Mouse (Mus musculus) hindbrain, embryonic 10.5 days (tissue): ENCODE data around the gene Mex3d. TPM values are rescaled to one million over a fixed set of nuclear protein-coding genes. Genes with fewer than 3 reads are reported as not detected.

Source experiments
- DNase-seq: peaks from one replicate; pipeline ENCODE4 v3.0.0-alpha.2; 2017; ENCODE audit warnings: low spot score
- H3K27ac ChIP-seq: fragments of 300-500 bp; sonication (generic); 2 replicates; pipeline ENCODE4 v1.5.1; 2016; ENCODE audit warnings: mild to moderate bottlenecking, moderate library complexity
- H3K27me3 ChIP-seq: fragments of 300-500 bp; sonication (generic); 2 replicates; pipeline ENCODE4 v1.6.1; 2016; ENCODE audit warnings: mild to moderate bottlenecking; ENCODE audit not compliant: poor library complexity, insufficient read depth, severe bottlenecking
- H3K36me3 ChIP-seq: fragments of 300-500 bp; sonication (generic); 2 replicates; pipeline ENCODE4 v1.6.1; 2016; ENCODE audit warnings: mild to moderate bottlenecking, moderate library complexity
- H3K4me1 ChIP-seq: fragments of 300-500 bp; sonication (generic); replicated peaks from 2 replicates; pipeline ENCODE4 v1.6.1; 2016; ENCODE audit warnings: mild to moderate bottlenecking
- H3K4me3 ChIP-seq: fragments of 300-500 bp; sonication (generic); 2 replicates; pipeline ENCODE4 v1.5.1; 2016; ENCODE audit warnings: mild to moderate bottlenecking, moderate library complexity
- H3K9me3 ChIP-seq: fragments of 300-500 bp; sonication (generic); 2 replicates; pipeline ENCODE4 v1.6.1; 2016; ENCODE audit warnings: mild to moderate bottlenecking, moderate library complexity
- WGBS: fragments of 180-500 bp; shearing (Covaris S2); methylation state at CpG from one replicate; pipeline ENCODE4 v1.1.7; 2016; 5-methylcytosine and 5-hydroxymethylcytosine counted together
- polyA plus RNA-seq: library from polyadenylated mRNA; unstranded; fragments of >200 nt; fragmentation: Nextera tagmentation; extraction: Ambion mirVana; gene quantifications from 2 replicates; pipeline ENCODE4 v1.2.1, GENCODE M21; 2016

The Mex3d gene
- polyA plus RNA-seq, 1 experiment from 2014 or later, result 8.8 TPM

DNA sequence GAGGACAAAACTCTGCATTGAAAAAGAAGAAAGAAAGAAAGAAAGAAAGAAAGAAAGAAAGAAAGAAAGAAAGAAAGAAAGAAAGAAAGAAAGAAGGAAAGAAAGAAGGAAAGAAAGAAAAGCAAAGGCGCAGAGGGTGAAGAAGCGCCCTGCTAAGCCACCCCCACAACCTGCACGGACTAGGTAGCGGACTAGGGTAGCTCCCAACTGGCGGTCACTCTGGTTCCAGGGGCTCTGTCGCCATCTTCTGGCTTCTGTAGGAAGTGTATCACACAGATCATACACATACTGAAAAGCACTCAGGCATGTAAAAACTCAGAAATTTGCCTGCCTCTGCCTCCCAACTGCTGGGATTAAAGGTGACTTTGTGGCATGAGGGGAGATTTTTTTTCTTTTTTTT is 13.4 kb downstream of the Mex3d start:
- Histone ChIP-seq H3K9me3 (no peaks in the 10 kb centered on the region), H3K4me1 (peaks cover 21% of the 10 kb centered on the region), H3K4me3 (no peak overlapping the region), H3K27me3 (peaks cover 8% of the 10 kb centered on the region; the same call in 1 of the 2 replicates), H3K36me3 (peaks cover under 1% of the 10 kb centered on the region; the same call in 1 of the 2 replicates), H3K27ac (no peak overlapping the region)
- WGBS, result 22% methylated on average over 6 of the region's 6 CpGs
- peak; percentile 65 for DNase-seq

DNA sequence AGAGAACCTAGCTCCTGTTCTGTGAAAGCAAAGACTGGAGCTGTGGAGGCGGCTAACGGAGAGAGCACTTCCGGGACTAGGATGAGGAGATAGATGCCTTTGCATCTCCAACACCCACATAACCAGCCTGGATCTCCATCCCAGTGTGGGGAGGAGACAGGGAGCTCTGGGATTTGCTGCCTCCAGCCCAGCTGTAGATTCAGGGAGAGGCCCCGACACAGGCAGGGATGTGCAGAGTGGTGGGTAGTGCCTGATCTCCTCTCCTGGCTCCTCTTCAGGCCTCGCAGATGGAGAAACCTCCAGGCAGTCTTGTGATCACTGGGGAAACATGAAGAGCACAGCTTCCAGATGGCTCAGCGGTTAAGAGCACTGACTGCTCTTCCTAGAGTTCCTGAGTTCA is 14.8 kb downstream of the Mex3d start:
- Histone ChIP-seq H3K27ac (no peak overlapping the region), H3K36me3 (no peaks in the 10 kb centered on the region), H3K4me1 (peaks cover 18% of the 10 kb centered on the region), H3K9me3 (peaks cover 5% of the 10 kb centered on the region; the same call in 1 of the 2 replicates), H3K27me3 (peaks cover 15% of the 10 kb centered on the region), H3K4me3 (no peak overlapping the region)
- no peak for DNase-seq
- 80% methylated on average over 6 of the region's 6 CpGs for WGBS

DNA sequence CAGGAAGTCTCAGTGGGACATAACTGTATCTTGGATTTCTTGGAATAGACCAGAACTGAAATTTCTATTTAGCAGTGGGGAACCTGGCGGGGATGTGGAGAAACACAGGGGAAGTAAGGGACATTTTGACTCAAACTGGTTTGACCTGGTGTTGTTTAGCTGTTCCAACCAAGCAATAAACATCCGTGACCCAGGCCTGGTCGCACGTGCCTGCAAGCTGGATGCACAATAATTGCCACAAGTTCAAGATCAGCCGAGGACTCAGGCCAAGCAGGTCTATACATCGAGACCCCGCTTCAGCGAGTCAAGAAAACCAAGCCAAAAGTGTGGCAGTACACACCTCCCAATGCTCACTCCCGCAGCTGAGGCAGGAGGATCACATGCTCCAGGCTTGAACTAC is 15.5 kb downstream of the Mex3d start:
- Histone ChIP-seq H3K9me3 (peaks cover 5% of the 10 kb centered on the region; the same call in 1 of the 2 replicates), H3K27ac (peak overlapping the region; percentile 13), H3K36me3 (no peaks in the 10 kb centered on the region), H3K4me3 (peak overlapping the region; percentile 37), H3K27me3 (peaks cover 22% of the 10 kb centered on the region), H3K4me1 (peaks cover 18% of the 10 kb centered on the region)
- DNase-seq, result no peak
- 53% methylated on average over 9 of the region's 9 CpGs for WGBS

DNA sequence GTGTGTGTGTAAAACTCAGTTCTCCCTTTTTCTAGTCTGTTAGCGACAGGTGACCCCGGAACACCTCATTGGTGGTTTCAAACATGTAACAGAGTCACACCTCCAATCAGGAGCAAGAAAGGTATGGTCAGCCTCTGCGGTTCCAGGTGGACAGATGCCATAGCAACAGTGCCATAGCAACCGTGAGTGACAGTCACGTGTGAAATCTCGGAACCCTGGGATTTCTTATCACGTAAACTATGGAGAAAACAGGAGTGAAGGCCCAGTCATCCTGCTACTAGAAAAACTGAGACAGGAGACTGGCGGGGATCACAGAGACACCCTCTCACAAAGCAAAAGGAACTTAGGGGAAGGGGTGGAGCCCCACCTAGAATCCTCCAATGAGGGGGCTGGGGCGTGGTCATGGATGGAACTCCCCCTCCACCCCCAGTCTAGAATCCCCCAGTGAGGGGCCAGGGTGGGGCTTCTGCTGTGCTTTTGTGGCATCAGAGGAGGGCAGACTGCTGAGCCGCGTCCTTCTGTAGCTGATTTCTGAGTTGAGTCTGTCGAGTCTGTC is 16.0 kb downstream of the Mex3d start:
- Histone ChIP-seq H3K4me1 (peaks cover 18% of the 10 kb centered on the region), H3K36me3 (no peaks in the 10 kb centered on the region), H3K27ac (peak overlapping the region; percentile 13), H3K27me3 (peaks cover 26% of the 10 kb centered on the region), H3K9me3 (peaks cover 5% of the 10 kb centered on the region; the same call in 1 of the 2 replicates), H3K4me3 (peak overlapping the region; percentile 37)
- DNase-seq, result peak; percentile 68
- WGBS, result 6% methylated on average over 12 of the region's 12 CpGs

DNA sequence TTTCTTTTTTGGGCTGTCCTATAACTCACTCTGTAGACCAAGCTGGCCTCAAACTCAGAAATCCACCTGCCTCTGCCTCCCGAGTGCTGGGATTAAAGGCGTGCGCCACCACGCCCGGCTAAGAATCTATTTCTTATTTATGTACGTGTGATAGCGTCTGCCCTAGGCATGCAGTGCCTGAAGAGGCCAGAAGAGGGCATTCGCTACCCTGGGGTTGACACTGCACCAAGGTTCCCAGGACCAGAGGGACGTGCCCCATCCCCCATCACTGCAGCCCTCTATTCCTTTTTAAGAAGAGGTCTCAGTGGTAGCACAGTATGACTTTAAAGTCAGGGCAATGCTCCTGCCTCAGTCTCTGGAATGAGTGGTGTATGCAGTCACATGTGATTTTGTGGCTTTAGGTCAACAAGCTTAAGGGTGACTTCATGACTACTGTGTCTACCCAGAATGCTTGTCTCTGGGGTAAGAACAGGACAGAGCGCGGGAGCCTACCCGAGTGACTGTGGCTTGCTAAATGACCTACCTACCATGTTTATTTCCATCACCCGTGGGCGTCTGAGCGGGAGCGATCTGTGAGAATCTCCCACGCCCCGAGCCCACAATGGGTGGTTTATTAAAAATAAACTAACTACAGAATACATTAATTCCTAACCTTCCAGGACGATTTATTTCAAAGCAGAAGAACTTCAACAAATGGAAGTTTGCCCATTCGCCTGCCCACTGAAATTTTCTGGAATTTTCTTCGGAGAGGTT is 17.3 kb downstream of the Mex3d start:
- DNase-seq, result no peak
- Histone ChIP-seq H3K27ac (no peak overlapping the region), H3K4me1 (peaks cover 18% of the 10 kb centered on the region), H3K27me3 (peaks cover 38% of the 10 kb centered on the region), H3K9me3 (peaks cover 5% of the 10 kb centered on the region; the same call in 1 of the 2 replicates), H3K36me3 (no peaks in the 10 kb centered on the region), H3K4me3 (no peak overlapping the region)
- 79% methylated on average over 21 of the region's 21 CpGs for WGBS

DNA sequence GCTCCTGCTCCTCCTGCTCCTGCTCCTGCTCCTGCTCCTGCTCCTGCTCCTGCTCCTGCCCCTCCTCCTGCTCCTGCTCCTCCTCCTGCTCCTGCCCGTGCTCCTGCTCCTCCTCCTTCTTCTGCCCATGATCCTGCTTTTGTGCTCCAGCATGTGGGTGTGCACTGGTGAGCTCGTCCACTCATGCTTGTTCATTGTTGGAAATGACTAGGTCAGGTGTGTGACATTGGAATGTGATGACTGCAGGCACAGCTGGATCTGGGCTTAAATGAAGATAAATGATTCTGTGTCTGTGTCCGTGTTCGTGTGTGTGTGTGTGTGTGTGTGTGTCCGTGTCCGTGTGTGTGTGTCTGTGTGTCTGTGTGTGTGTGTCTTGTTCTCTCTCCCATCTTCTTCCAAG is 19.1 kb downstream of the Mex3d start:
- 91% methylated on average over 6 of the region's 6 CpGs for WGBS
- peaks cover 5% of the 10 kb centered on the region; the same call in 1 of the 2 replicates for H3K9me3 ChIP-seq
- no peak overlapping the region for H3K4me3 ChIP-seq
- H3K27ac ChIP-seq, result no peak overlapping the region
- peaks cover 28% of the 10 kb centered on the region for H3K4me1 ChIP-seq
- peaks cover 56% of the 10 kb centered on the region for H3K27me3 ChIP-seq
- no peak for DNase-seq
- H3K36me3 ChIP-seq, result no peaks in the 10 kb centered on the region

DNA sequence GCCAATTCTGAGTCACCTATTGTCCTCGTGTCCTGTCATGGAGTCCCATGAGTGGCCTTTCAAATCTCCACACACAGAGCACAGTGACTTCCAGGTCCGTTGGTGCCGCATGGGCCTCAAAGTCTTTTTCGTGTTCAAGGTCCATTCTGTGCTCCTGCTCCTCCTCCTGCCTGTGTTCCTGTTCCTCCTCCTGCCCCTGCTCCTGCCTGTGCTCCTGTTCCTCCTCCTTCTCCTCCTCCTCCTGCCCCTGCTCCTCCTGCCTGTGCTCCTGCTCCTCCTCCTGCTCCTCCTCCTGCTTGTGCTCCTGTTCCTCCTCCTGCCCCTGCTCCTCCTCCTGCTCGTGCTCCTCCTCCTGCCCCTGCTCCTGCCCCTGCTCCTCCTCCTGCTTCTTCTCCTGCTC is 19.5 kb downstream of the Mex3d start:
- H3K36me3 ChIP-seq, result no peaks in the 10 kb centered on the region
- no peak overlapping the region for H3K4me3 ChIP-seq
- H3K4me1 ChIP-seq, result peaks cover 28% of the 10 kb centered on the region
- peaks cover 57% of the 10 kb centered on the region for H3K27me3 ChIP-seq
- WGBS, result 57% methylated on average over 5 of the region's 5 CpGs
- H3K9me3 ChIP-seq, result peaks cover 5% of the 10 kb centered on the region; the same call in 1 of the 2 replicates
- DNase-seq, result no peak
- H3K27ac ChIP-seq, result no peak overlapping the region

DNA sequence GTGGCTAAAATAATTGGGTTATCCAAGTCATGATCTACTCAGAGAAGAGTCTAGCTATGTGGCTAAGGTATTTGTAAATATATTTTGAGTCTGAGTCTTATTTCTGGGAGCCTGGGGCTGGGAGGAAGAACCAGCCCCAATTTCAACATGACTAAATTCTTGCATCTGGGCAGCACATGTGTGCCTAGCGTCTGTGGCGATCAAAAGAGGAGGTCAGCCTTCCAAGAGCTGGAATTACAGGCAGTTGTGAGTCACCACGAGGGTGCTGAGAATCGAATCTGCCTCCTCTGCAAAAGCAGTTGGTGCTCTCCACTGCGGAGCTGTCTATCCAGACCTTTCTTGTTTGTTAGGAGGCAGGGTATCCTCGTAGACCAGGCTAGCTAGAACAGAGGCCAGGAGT is 21.7 kb downstream of the Mex3d start:
- H3K9me3 ChIP-seq, result peaks cover 5% of the 10 kb centered on the region; the same call in 1 of the 2 replicates
- H3K4me1 ChIP-seq, result peaks cover 10% of the 10 kb centered on the region
- H3K36me3 ChIP-seq, result no peaks in the 10 kb centered on the region
- peaks cover 70% of the 10 kb centered on the region for H3K27me3 ChIP-seq
- no peak for DNase-seq
- WGBS, result 66% methylated on average over 6 of the region's 6 CpGs
- no peak overlapping the region for H3K4me3 ChIP-seq
- no peak overlapping the region for H3K27ac ChIP-seq

DNA sequence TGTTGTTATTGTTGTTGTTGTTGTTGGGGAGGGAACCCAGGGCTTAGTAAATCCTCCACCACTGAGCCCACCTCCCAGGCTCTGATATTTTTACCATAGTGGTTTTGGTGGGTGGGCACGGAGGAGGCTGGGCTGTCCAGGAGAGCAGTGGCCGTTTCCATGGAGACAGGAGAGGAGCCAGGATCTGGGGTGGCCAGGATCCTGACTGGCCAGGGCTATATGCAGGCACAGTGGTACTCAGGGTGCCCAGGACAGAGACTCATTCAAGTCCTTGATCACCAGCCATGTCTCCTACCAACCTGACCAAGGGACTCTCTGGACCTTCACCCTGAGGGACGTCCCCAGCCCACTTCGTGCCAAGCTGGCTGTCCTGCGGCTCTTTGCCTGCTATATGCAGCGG is 23.7 kb downstream of the Mex3d start:
- Histone ChIP-seq H3K4me3 (no peak overlapping the region), H3K4me1 (peaks cover 10% of the 10 kb centered on the region), H3K27me3 (peaks cover 90% of the 10 kb centered on the region), H3K27ac (no peak overlapping the region), H3K9me3 (peaks cover 5% of the 10 kb centered on the region; the same call in 1 of the 2 replicates), H3K36me3 (no peaks in the 10 kb centered on the region)
- 39% methylated on average over 6 of the region's 6 CpGs for WGBS
- no peak for DNase-seq

DNA sequence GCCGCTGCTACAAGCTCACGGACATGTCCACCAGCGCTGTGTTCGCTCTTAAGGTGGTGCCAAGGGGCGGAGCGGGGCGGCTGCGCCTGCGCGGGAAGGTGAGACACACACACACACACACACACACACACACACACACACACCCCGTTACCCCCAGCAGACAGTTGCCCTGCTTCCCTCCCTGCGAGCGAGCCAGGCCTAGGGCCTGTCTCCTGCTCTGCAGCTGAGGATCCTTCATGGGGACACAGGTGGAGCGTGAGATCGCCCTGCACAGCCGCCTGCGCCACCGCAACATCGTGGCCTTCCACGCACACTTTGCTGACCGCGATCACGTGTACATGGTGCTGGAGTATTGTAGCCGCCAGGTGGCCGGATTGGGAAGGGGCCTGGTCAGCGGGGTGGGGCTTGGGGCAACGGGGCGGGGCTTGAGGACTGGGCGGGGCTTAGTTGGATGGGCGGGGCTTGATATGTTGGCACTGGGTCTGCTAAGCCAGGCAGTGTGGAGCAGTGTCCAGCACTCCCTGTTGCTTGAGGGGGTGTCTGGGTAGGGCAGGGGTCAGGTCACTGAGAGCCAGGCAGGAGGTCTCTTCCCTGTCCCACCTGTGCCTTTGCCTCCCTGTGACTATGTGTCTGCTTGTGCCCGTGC is 29.3 kb downstream of the Mex3d start:
- 9% methylated on average over 31 of the region's 31 CpGs for WGBS
- no peak for DNase-seq
- no peaks in the 10 kb centered on the region for H3K36me3 ChIP-seq
- H3K9me3 ChIP-seq, result no peaks in the 10 kb centered on the region
- H3K4me1 ChIP-seq, result peaks cover 22% of the 10 kb centered on the region
- no peak overlapping the region for H3K27ac ChIP-seq
- H3K27me3 ChIP-seq, result peaks cover 97% of the 10 kb centered on the region
- peak overlapping the region; percentile 34 for H3K4me3 ChIP-seq

DNA sequence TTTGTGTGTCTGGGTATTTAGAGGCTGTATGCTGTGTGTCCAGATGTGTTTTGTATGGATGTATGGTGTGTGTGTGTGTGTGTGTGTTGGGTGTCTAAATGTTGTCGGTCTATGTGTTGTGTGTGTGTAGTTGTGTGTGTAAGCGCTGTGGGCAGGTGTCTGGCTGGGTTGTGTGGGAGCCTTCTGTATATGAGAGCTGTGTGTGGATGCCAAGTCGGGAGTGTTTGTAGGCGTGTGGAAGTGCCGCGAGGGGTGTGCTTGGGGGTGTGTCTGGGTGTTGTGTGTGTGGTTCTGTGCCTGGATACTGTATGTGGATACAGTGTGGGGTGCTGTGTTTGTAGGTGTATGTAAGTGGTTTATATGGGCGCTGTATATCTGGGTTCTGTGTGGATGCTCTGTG is 30.1 kb downstream of the Mex3d start:
- Histone ChIP-seq H3K27me3 (peaks cover 97% of the 10 kb centered on the region), H3K4me3 (peak overlapping the region; percentile 34; the same call in 1 of the 2 replicates), H3K36me3 (no peaks in the 10 kb centered on the region), H3K4me1 (peaks cover 22% of the 10 kb centered on the region), H3K9me3 (no peaks in the 10 kb centered on the region), H3K27ac (no peak overlapping the region)
- DNase-seq, result no peak
- WGBS, result 34% methylated on average over 7 of the region's 7 CpGs

DNA sequence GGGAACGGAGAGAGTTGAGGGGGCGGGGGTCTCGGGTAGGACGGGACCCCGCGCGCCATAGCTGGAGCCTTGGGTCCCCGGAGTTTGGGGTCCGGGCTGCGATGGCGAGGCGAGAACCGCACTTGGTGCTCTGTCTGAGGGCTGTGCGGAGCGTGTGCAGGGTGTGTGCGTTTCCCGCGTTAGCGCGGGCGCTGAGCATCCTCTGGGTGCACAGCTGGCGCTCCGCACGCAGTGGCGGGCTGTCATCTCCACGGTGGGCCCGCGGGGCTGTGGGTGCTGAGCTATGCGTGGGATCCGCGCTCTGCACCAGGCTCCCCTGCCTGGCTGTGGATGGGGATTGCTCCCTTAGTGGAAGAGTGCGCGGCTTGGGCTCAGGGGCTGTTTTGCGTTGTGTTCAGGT is 30.7 kb downstream of the Mex3d start:
- Histone ChIP-seq H3K36me3 (no peaks in the 10 kb centered on the region), H3K27me3 (peaks cover 100% of the 10 kb centered on the region), H3K9me3 (no peaks in the 10 kb centered on the region), H3K4me3 (peak overlapping the region; percentile 45), H3K4me1 (peaks cover 22% of the 10 kb centered on the region), H3K27ac (no peak overlapping the region)
- DNase-seq, result no peak
- WGBS, result 3% methylated on average over 34 of the region's 34 CpGs
